ENCODE assay signal across 8 mouse cellular contexts in the genomic region with DNA sequence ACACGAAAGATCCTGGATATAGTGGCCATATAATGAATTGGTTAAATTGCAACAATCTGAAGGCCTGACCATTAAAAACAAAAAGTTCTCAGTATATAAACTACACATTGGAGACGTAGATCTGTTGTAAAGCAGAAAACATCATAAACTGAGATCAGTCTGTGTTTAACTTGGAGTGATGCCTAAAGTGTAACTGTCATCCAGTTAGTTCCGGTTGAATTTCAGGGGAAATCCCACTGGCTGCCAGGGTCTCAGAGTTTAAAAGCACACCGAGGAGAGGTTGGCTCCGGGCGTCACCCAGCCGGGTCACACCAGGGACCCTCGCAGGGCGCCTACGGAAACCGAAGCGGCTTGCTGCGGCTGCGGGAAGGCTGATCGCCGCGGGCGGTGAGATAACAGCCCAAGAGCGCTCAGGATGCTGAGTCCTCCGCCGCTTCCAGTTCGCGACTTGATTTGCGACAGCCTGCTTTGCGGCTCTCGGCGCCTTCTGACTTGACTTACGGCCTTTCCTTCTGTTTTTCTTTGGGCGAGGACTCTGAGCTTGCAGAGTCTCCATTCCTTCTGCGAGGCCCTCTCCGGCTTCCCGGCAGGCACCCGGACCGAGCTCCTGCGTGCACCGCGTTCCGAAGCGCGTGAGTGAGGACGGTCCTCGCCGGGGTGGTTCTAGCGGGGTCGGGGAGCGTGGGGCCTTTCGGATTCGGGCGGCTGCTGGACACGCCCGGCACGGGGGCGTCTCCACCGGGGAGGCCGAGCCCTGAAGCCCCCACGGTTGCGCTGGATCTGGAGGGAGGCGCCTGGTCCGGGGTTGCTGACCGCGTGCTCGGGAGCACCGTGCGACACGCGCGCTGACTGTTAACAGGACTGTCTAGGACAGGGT. TPM values are rescaled to one million over a fixed set of nuclear protein-coding genes. Genes with fewer than 3 reads are reported as not detected.
DNase-seq lines count a peak whose midpoint lies in the region; ATAC-seq and TF ChIP-seq lines count a peak whose summit lies in the region.

A gene (plus strand): TSS at position 495 of the 877 bp plus-strand sequence.

- DNase-seq in A20 (ENCODE audit: low read depth, low spot score) (peak; percentile 92), liver (peak; percentile 90)
- peak; percentile 96 for DNase-seq in heart, embryonic 10.5 days (ENCODE audit: low spot score)
- peak; percentile 84 to 91 for DNase-seq in spleen, postnatal 4 days (ENCODE audit: low spot score in 2 of 2)

- H3K27ac ChIP-seq in bone marrow macrophage, adult 2 months (ENCODE audit: insufficient read depth, low read depth, low read length) = peak within 1 kb of the TSS; percentile 80
- peak within 1 kb of the TSS; percentile 86 for H3K27ac ChIP-seq in embryonic fibroblast, embryonic 13.5 days (ENCODE audit: insufficient read depth, low read length)
- H3K27ac ChIP-seq in heart, embryonic 10.5 days = peak within 1 kb of the TSS; percentile 98
- peak within 1 kb of the TSS; percentile 96 for H3K27ac ChIP-seq in kidney, embryonic 15.5 days

- peak within 1 kb of the TSS; percentile 77 for H3K4me2 ChIP-seq in kidney, embryonic 15.5 days

- peak; percentile 95 for ATAC-seq in kidney, embryonic 15.5 days (replicated peaks; ENCODE audit: low FRiP score)
- peak; percentile 94 for ATAC-seq in monocyte, adult 5-6 weeks (replicated peaks; ENCODE audit: insufficient number of reproducible peaks, low FRiP score, low TSS enrichment, poor library complexity, severe bottlenecking)

- H3K36me3 ChIP-seq in heart, embryonic 10.5 days = peaks cover 8% of the 10 kb centered on the region; the same call in 1 of the 2 replicates
- H3K36me3 ChIP-seq in kidney, embryonic 15.5 days = peaks cover 8% of the 10 kb centered on the region

- TF ChIP-seq CTCF in bone marrow macrophage, adult 2 months (IDR thresholded peaks at IDR 0.05; ENCODE audit: low read depth, low read length) = no peak
- no peak for TF ChIP-seq CTCF in embryonic fibroblast, embryonic 13.5 days (IDR thresholded peaks at IDR 0.05; ENCODE audit: borderline replicate concordance, insufficient read depth, low read length)

- WGBS in heart, embryonic 10.5 days = 1% methylated on average over 67 of the region's 67 CpGs
- under 1% methylated on average over 67 of the region's 67 CpGs for WGBS in kidney, embryonic 15.5 days

- TF ChIP-seq POLR2A in bone marrow macrophage, adult 2 months (IDR thresholded peaks at IDR 0.05; ENCODE audit: borderline replicate concordance, low read depth, low read length) = no peak
- TF ChIP-seq POLR2A in embryonic fibroblast, embryonic 13.5 days (IDR thresholded peaks at IDR 0.05; ENCODE audit: low read depth, low read length) = peak; percentile 75

- peak within 1 kb of the TSS; percentile 98 for H3K9ac ChIP-seq in kidney, embryonic 15.5 days

- H3K27me3 ChIP-seq in heart, embryonic 10.5 days (ENCODE audit: insufficient read depth, poor library complexity, severe bottlenecking) = no peaks in the 10 kb centered on the region
- no peaks in the 10 kb centered on the region for H3K27me3 ChIP-seq in kidney, embryonic 15.5 days

- no peaks in the 10 kb centered on the region for H3K9me3 ChIP-seq in heart, embryonic 10.5 days
- no peaks in the 10 kb centered on the region for H3K9me3 ChIP-seq in kidney, embryonic 15.5 days (replicated peaks)

- peak within 1 kb of the TSS; percentile 84 for H3K4me3 ChIP-seq in bone marrow macrophage, adult 2 months (ENCODE audit: insufficient read depth, low read length)
- H3K4me3 ChIP-seq in embryonic fibroblast, embryonic 13.5 days (ENCODE audit: insufficient read depth, low read length) = peak within 1 kb of the TSS; percentile 74
- peak within 1 kb of the TSS; percentile 93 for H3K4me3 ChIP-seq in heart, embryonic 10.5 days
- H3K4me3 ChIP-seq in kidney, embryonic 15.5 days (replicated peaks) = peak within 1 kb of the TSS; percentile 78

- peaks cover 7% of the 10 kb centered on the region for H3K4me1 ChIP-seq in bone marrow macrophage, adult 2 months (ENCODE audit: control insufficient read depth, insufficient read depth, low read length)
- H3K4me1 ChIP-seq in embryonic fibroblast, embryonic 13.5 days (ENCODE audit: control insufficient read depth, insufficient read depth, low read length) = no peaks in the 10 kb centered on the region; the same call in 1 of the 2 replicates
- H3K4me1 ChIP-seq in heart, embryonic 10.5 days = peaks cover 4% of the 10 kb centered on the region; the same call in 1 of the 2 replicates
- peaks cover 12% of the 10 kb centered on the region for H3K4me1 ChIP-seq in kidney, embryonic 15.5 days

RNA-seq across cellular contexts. Expression of the gene that starts here (rescaled TPM):
- 15.9 and 18.9 TPM in 2 replicates for polyA plus RNA-seq in bone marrow macrophage, adult 2 months (2012; ENCODE audit: insufficient read depth, insufficient read length, missing spikeins)
- 14.6 and 18.8 TPM in 2 replicates for polyA plus RNA-seq in embryonic fibroblast, embryonic 13.5 days (2011; ENCODE audit: insufficient read length, low read depth, missing spikeins)
- polyA plus RNA-seq in heart, embryonic 10.5 days (2016; fragmentation: Nextera tagmentation; extraction: Ambion mirVana) = 13.5 and 16.5 TPM in 2 replicates
- polyA plus RNA-seq in kidney, embryonic 15.5 days (2015; fragmentation: Nextera tagmentation; extraction: Ambion mirVana) = 27.0 and 27.3 TPM in 2 replicates
- 9.5 to 23.1 TPM (median 14.6 TPM) in 3 replicates for total RNA-seq in monocyte, adult 5-6 weeks (2017)

Comparison
In these comparisons a context has a peak if more than half of its experiments do, and no peak if none do; other contexts are left out.
1. Peak in every context shown above with its lines: DNase-seq, ATAC-seq, H3K4me3 ChIP-seq and H3K27ac ChIP-seq.